Mouse (Mus musculus): ENCODE results near the gene Col18a1.

DNA sequence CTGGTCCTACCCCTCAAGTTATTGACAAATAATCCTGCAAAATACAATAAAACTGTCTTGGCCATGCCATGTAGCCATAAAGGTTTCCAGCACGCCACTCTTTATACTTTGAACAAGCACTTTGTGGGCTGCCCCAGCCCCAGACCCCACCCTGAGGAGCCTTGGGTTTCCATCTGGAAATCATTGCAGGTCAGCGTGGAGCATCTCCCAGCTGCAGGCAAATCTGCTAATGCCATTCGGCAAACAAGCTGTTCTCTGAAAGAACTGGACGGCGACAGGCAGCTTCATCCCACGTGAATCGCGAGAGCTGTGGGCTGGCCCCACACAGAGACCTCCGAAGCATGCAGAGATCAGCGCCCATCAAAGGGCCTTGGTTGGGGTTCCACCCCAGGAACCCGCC, 34.2 kb downstream of the Col18a1 start:
- TF ChIP-seq POLR2A (IDR thresholded peaks at IDR 0.05; ENCODE audit: low read depth, low read length) (no peak), CTCF (IDR thresholded peaks at IDR 0.05; ENCODE audit: borderline replicate concordance, insufficient read depth, low read length) (no peak)

All from embryonic fibroblast, embryonic 13.5 days (primary cell).